In genomic region chr15:59864746-59865499, GRCm38 (mm10) we compare ENCODE assay signal across 8 mouse cellular contexts.
DNase-seq lines count a peak whose midpoint lies in the region; ATAC-seq lines count a peak whose summit lies in the region.

No protein-coding gene starts in this region.

- no peaks in the 10 kb centered on the region for H3K4me1 ChIP-seq in forebrain, embryonic 13.5 days
- H3K4me1 ChIP-seq in midbrain, embryonic 14.5 days (ENCODE audit: control insufficient read depth, insufficient read depth, low read length) = no peaks in the 10 kb centered on the region

- 51% methylated on average over 18 of the region's 18 CpGs for WGBS in forebrain, embryonic 13.5 days
- 54% methylated on average over 18 of the region's 18 CpGs for WGBS in midbrain, embryonic 14.5 days

- ATAC-seq in forebrain, embryonic 13.5 days = peak; percentile 48; the same call in 1 of the 2 replicates
- no peak for ATAC-seq in midbrain, embryonic 14.5 days (ENCODE audit: low FRiP score, low TSS enrichment)
- no peak for ATAC-seq in cerebellum, adult (ENCODE audit: insufficient number of reproducible peaks, low FRiP score, low TSS enrichment)

- H3K9ac ChIP-seq in forebrain, embryonic 13.5 days = no peak overlapping the region
- no peak overlapping the region for H3K9ac ChIP-seq in midbrain, embryonic 14.5 days (replicated peaks; ENCODE audit: low read length)

- H3K4me3 ChIP-seq in forebrain, embryonic 13.5 days = no peak overlapping the region
- no peak overlapping the region for H3K4me3 ChIP-seq in midbrain, embryonic 14.5 days (replicated peaks; ENCODE audit: low read depth, low read length)

- peak; percentile 39 for DNase-seq in layer of hippocampus, adult 11-12 months (ENCODE audit: low spot score)
- DNase-seq in layer of hippocampus, adult 18-20 months (ENCODE audit: low spot score in 2 of 2) = no peak
- peak; percentile 69 for DNase-seq in R1 (ENCODE audit: low read depth, low spot score)
- peak; percentile 23 for DNase-seq in kidney, postnatal 10 days
- peak; percentile 84 for DNase-seq in midbrain, embryonic 14.5 days
- no peak for DNase-seq in left cerebral cortex, postnatal 36 days (ENCODE audit: low spot score in 2 of 2)

- no peaks in the 10 kb centered on the region for H3K9me3 ChIP-seq in forebrain, embryonic 13.5 days (replicated peaks)
- no peaks in the 10 kb centered on the region for H3K9me3 ChIP-seq in midbrain, embryonic 14.5 days (ENCODE audit: control insufficient read depth, low read length)

- H3K27me3 ChIP-seq in forebrain, embryonic 13.5 days = no peaks in the 10 kb centered on the region
- H3K27me3 ChIP-seq in midbrain, embryonic 14.5 days (ENCODE audit: control insufficient read depth, insufficient read depth, low read length) = no peaks in the 10 kb centered on the region

- 0 out of 2 replicates have a peak overlapping the region, but pooled peaks have one; percentile 5 for H3K4me2 ChIP-seq in forebrain, embryonic 13.5 days
- H3K4me2 ChIP-seq in midbrain, embryonic 14.5 days (ENCODE audit: low read length) = no peak overlapping the region

- no peaks in the 10 kb centered on the region for H3K36me3 ChIP-seq in forebrain, embryonic 13.5 days (ENCODE audit: poor library complexity, severe bottlenecking)
- H3K36me3 ChIP-seq in midbrain, embryonic 14.5 days (ENCODE audit: control insufficient read depth, insufficient read depth, low read length) = no peaks in the 10 kb centered on the region

- no peak overlapping the region for H3K27ac ChIP-seq in forebrain, embryonic 13.5 days
- no peak overlapping the region for H3K27ac ChIP-seq in midbrain, embryonic 14.5 days (replicated peaks; ENCODE audit: low read depth, low read length)

- intact Hi-C loops in left cerebral cortex, postnatal 36 days (cut with DNase I) = loop anchor here (10.0 kb wide), 1 partner anchor 470 kb away; no protein-coding TSS in a partner anchor

Comparison
In these comparisons a context has a peak if more than half of its experiments do, and no peak if none do; other contexts are left out.
1. DNase-seq: peak in layer of hippocampus, adult 11-12 months (single experiment), R1 (single experiment), kidney, postnatal 10 days (single experiment) and midbrain, embryonic 14.5 days (single experiment); none in layer of hippocampus, adult 18-20 months (0 of 2) and left cerebral cortex, postnatal 36 days (0 of 2).